In genomic region chr7:81959704-81960103, GRCm38 (mm10) we compare ENCODE assay signal across 8 mouse cellular contexts. TPM values are rescaled to one million over a fixed set of nuclear protein-coding genes. Genes with fewer than 3 reads are reported as not detected.
DNase-seq lines count a peak whose midpoint lies in the region; TF ChIP-seq lines count a peak whose summit lies in the region.

No protein-coding gene starts in this region.

- no peak for TF ChIP-seq CTCF in thymus, adult 2 months (IDR thresholded peaks at IDR 0.05; ENCODE audit: borderline replicate concordance, control insufficient read depth, extremely low read depth, insufficient read depth, low read length, poor library complexity)

- H3K36me3 ChIP-seq in thymus, adult 2 months (ENCODE audit: control insufficient read depth, insufficient read depth, low read length): no peaks in the 10 kb centered on the region

- DNase-seq in gastrocnemius, adult 18-20 months (ENCODE audit: low spot score): peak; percentile 24
- DNase-seq in gastrocnemius, adult 8-10 months (ENCODE audit: low spot score in 2 of 2): no peak
- DNase-seq in thymus, postnatal 0 days (ENCODE audit: low spot score): peak; percentile 43
- no peak for DNase-seq in thymus, adult 2 months
- peak; percentile 14 to 39 for DNase-seq in cerebellum, postnatal 25 days
- DNase-seq in induced T-regulatory cell, adult 2 months (ENCODE audit: low read depth): peak; percentile 65
- DNase-seq in mesoderm, embryonic 11.5 days (ENCODE audit: low read depth, low spot score): peak; percentile 78
- DNase-seq in spleen, postnatal 36 days (ENCODE audit: low spot score in 2 of 2): no peak

- no peak overlapping the region for H3K4me3 ChIP-seq in thymus, adult 2 months (ENCODE audit: control insufficient read depth, insufficient read depth, low read length)

- no peak for TF ChIP-seq POLR2A in thymus, adult 2 months (IDR thresholded peaks at IDR 0.05; ENCODE audit: control insufficient read depth, extremely low read depth, insufficient read depth, low read length, poor library complexity)

- H3K27me3 ChIP-seq in thymus, adult 2 months (ENCODE audit: control insufficient read depth, insufficient read depth, low read length): no peaks in the 10 kb centered on the region

- no peaks in the 10 kb centered on the region for H3K4me1 ChIP-seq in thymus, adult 2 months (replicated peaks; ENCODE audit: control insufficient read depth, insufficient read depth, low read length)

- 5% methylated on average over 3 of the region's 3 CpGs for WGBS in thymus, adult 2 months

- H3K27ac ChIP-seq in thymus, adult 2 months (ENCODE audit: control insufficient read depth, insufficient read depth, low read length): no peak overlapping the region

RNA-seq across cellular contexts. Expression of gene Hdgfl3, which starts 25.4 kb away (rescaled TPM):
- total RNA-seq in gastrocnemius, adult 18-20 months (2021): 1 to 10 TPM; 1.2 to 2.2 TPM
- total RNA-seq in gastrocnemius, adult 8-10 months (2022): 1 to 10 TPM in 3 of 4 experiments, under 1 TPM in 1; 0.99 to 1.5 (median 1.5) TPM
- 11.0 and 14.4 TPM in 2 replicates for polyA plus RNA-seq in thymus, postnatal 0 days (2015; fragmentation: Nextera tagmentation; extraction: Ambion mirVana)
- 5.1 TPM in 2 replicates for polyA plus RNA-seq in thymus, adult 2 months (2012; rRNA removed)

RNA-seq across cellular contexts. Expression of gene Bnc1, which starts 32.4 kb away (rescaled TPM):
- total RNA-seq in gastrocnemius, adult 18-20 months (2021): not detected
- total RNA-seq in gastrocnemius, adult 8-10 months (2022): not detected
- 2.6 and 2.8 TPM in 2 replicates for polyA plus RNA-seq in thymus, postnatal 0 days (2015; fragmentation: Nextera tagmentation; extraction: Ambion mirVana)
- 1.1 and 1.5 TPM in 2 replicates for polyA plus RNA-seq in thymus, adult 2 months (2012; rRNA removed)

Comparison
In these comparisons a context has a peak if more than half of its experiments do, and no peak if none do; other contexts are left out.
1. DNase-seq: peak in gastrocnemius, adult 18-20 months (single experiment), thymus, postnatal 0 days (single experiment), cerebellum, postnatal 25 days (2 of 2), induced T-regulatory cell, adult 2 months (single experiment) and mesoderm, embryonic 11.5 days (single experiment); none in gastrocnemius, adult 8-10 months (0 of 2), thymus, adult 2 months (single experiment) and spleen, postnatal 36 days (0 of 2).